Mouse (Mus musculus): ENCODE results near the gene Ppie.
"Not testable (repeated sequence)": the region's sequence is repeated elsewhere in the genome, so short reads cannot be mapped to it uniquely, and the experiment has no call there.

- not testable (repeated sequence) for TF ChIP-seq CTCF (IDR thresholded peaks at IDR 0.05; ENCODE audit: extremely low read depth, insufficient read length, insufficient replicate concordance, low read depth, low read length); POLR2A (IDR thresholded peaks at IDR 0.05; ENCODE audit: low read depth, low read length)
These were observed 21.5 kb upstream of the Ppie start for GRCm38 (mm10) chr4:123161251-123161650.

Data from small intestine, adult 2 months (tissue).